Mouse (Mus musculus): ENCODE results near the gene Ap1ar. TPM values are rescaled to one million over a fixed set of nuclear protein-coding genes. Genes with fewer than 3 reads are reported as not detected.
A peak's percentile ranks its signal among the peaks of the same experiment; 100 is the strongest.

Ap1ar gene
- polyA plus RNA-seq, 1 experiment from 2014 or later, result 49.3 TPM

DNA sequence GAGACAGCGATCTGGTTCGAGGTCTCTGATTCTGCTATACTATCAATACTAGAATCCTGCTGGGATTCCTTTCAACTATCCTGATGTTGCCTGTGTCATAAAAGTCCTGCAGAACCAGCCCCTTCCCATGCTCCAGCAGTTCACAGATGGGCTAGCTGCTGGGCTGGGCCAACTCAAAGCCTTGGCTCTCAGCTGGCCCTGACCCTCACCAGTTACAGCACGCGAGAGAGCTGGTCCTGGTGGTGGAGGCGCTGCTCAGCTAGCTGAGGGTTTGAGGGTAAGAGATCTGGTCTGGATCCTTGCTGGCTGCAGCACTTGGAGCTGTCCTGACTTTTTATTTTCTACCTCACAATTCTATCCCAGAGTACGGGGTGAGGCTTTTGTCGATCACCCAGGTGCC, 10.8 kb downstream of the Ap1ar start:
- no peak overlapping the region for H3K4me3 ChIP-seq (ENCODE audit: low read length)
- no peak overlapping the region for H3K9ac ChIP-seq (replicated peaks; ENCODE audit: low read length)
- no peaks in the 10 kb centered on the region for H3K9me3 ChIP-seq (ENCODE audit: low read length)
- peaks cover 7% of the 10 kb centered on the region; the same call in 1 of the 2 replicates for H3K36me3 ChIP-seq (ENCODE audit: insufficient read depth, low read length)
- peak; percentile 69 for ATAC-seq (ENCODE audit: low FRiP score, low TSS enrichment)
- H3K4me1 ChIP-seq (ENCODE audit: insufficient read depth, low read length), result peaks cover 16% of the 10 kb centered on the region; the same call in 1 of the 2 replicates
- H3K4me2 ChIP-seq (replicated peaks; ENCODE audit: low read depth, low read length), result no peak overlapping the region
- 62% methylated on average over 7 of the region's 7 CpGs for WGBS
- no peaks in the 10 kb centered on the region for H3K27me3 ChIP-seq (ENCODE audit: insufficient read depth, low read length)
- peak overlapping the region; percentile 13 for H3K27ac ChIP-seq (ENCODE audit: low read length)

DNA sequence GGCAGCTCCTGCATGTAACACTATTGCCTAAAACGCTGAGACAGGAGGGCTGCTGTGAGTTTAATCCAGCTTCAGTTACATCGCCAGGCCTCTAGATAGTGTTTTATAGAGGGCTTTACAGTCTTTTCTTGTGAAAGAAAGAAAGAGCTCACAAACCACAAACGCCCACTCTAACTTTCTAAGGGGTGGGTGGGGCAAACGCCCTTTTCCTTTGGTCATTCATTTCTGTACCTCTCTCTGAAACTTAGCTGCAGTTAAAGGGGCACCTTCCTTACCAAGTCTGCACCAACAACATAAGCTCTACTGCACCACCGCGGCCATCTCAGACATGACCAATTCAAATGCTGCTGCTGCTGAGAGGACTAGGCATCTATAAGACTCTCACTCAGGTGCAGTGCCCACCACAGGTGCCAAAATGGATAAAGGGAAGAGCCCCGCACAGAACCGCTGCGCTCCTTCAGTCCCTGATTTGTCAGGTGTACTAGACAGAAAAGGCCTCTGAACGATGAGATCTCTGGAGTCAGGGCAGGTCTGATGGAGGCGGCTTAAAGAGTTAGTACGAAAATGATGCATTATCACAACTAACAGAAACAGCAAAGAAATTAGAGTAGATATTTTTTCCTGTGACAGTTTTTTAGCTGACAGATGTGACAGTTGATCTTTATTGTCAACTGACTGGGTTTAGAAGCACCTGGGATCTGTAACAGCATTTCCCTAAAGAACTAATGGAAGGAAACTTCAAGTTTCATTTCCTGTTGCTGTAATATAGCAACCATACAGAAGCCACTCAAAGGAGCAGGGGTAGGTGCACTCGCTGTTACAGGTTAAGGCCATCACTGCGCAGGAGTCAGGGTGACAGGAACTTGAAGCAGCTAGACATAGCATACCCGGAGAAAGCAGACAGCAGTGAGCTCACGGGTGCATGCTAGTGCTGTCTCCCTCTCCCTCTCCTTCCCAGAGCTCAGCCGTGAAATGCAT, 13.1 kb downstream of the Ap1ar start:
- no peak for ATAC-seq (ENCODE audit: low FRiP score, low TSS enrichment)
- no peak overlapping the region for H3K4me2 ChIP-seq (replicated peaks; ENCODE audit: low read depth, low read length)
- no peaks in the 10 kb centered on the region for H3K27me3 ChIP-seq (ENCODE audit: insufficient read depth, low read length)
- H3K4me1 ChIP-seq (ENCODE audit: insufficient read depth, low read length), result peaks cover 16% of the 10 kb centered on the region; the same call in 1 of the 2 replicates
- peaks cover 14% of the 10 kb centered on the region; the same call in 1 of the 2 replicates for H3K36me3 ChIP-seq (ENCODE audit: insufficient read depth, low read length)
- H3K27ac ChIP-seq (ENCODE audit: low read length), result no peak overlapping the region
- H3K4me3 ChIP-seq (ENCODE audit: low read length), result no peak overlapping the region
- H3K9ac ChIP-seq (replicated peaks; ENCODE audit: low read length), result no peak overlapping the region
- H3K9me3 ChIP-seq (ENCODE audit: low read length), result no peaks in the 10 kb centered on the region
- 80% methylated on average over 17 of the region's 17 CpGs for WGBS

DNA sequence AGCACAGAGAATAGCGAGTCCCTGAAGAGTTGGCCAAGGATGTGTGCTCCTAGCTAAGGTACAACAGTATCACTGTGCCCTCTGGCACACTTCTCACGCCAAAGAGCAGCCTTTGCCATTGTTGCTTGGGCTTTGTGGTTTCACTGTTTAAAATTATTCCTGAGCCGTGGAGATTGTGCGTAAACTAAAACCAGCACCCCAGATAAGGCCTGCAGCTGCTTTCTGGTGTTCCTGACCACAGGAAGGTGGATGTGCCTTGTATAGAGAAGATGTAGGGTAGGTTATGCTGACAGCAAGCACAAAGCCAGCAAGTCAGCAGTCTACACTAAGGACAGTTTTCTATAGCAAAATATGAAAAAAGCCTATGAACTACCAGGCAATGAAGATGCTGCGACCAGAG, 16.1 kb downstream of the Ap1ar start:
- Histone ChIP-seq H3K36me3 (ENCODE audit: insufficient read depth, low read length) (peaks cover 14% of the 10 kb centered on the region; the same call in 1 of the 2 replicates), H3K4me3 (ENCODE audit: low read length) (no peak overlapping the region), H3K27ac (ENCODE audit: low read length) (no peak overlapping the region), H3K9ac (replicated peaks; ENCODE audit: low read length) (no peak overlapping the region), H3K4me2 (replicated peaks; ENCODE audit: low read depth, low read length) (no peak overlapping the region), H3K4me1 (ENCODE audit: insufficient read depth, low read length) (peaks cover 14% of the 10 kb centered on the region; the same call in 1 of the 2 replicates), H3K9me3 (ENCODE audit: low read length) (no peaks in the 10 kb centered on the region), H3K27me3 (ENCODE audit: insufficient read depth, low read length) (no peaks in the 10 kb centered on the region)
- WGBS, result 91% methylated on average over 5 of the region's 5 CpGs
- no peak for ATAC-seq (ENCODE audit: low FRiP score, low TSS enrichment)

DNA sequence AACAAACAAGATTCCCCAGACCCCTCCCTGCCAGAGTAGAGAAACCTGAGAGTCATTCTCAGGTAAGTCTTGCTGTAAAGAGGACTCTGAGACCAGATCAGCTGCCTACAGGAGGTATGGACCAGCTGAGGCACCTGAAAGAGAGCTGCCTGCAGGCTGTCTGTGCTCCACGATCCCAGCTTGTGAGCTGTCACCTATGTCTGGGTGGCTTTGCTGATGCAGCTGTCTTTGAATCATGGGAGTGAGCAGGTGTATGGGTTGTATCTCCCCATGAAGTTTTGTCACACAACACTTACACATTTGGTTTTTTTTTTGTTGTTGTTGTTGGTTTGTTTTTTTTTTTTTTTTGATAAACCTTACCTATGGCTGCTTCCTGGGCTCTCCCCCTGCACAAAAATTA, 16.9 kb downstream of the Ap1ar start:
- Histone ChIP-seq H3K36me3 (ENCODE audit: insufficient read depth, low read length) (peaks cover 16% of the 10 kb centered on the region; the same call in 1 of the 2 replicates), H3K27me3 (ENCODE audit: insufficient read depth, low read length) (no peaks in the 10 kb centered on the region), H3K4me3 (ENCODE audit: low read length) (no peak overlapping the region), H3K27ac (ENCODE audit: low read length) (no peak overlapping the region), H3K4me1 (ENCODE audit: insufficient read depth, low read length) (peaks cover 10% of the 10 kb centered on the region; the same call in 1 of the 2 replicates), H3K9me3 (ENCODE audit: low read length) (no peaks in the 10 kb centered on the region), H3K4me2 (replicated peaks; ENCODE audit: low read depth, low read length) (no peak overlapping the region), H3K9ac (replicated peaks; ENCODE audit: low read length) (no peak overlapping the region)
- no peak for ATAC-seq (ENCODE audit: low FRiP score, low TSS enrichment)
- WGBS, result 86% methylated on average over 1 of the region's 1 CpGs

DNA sequence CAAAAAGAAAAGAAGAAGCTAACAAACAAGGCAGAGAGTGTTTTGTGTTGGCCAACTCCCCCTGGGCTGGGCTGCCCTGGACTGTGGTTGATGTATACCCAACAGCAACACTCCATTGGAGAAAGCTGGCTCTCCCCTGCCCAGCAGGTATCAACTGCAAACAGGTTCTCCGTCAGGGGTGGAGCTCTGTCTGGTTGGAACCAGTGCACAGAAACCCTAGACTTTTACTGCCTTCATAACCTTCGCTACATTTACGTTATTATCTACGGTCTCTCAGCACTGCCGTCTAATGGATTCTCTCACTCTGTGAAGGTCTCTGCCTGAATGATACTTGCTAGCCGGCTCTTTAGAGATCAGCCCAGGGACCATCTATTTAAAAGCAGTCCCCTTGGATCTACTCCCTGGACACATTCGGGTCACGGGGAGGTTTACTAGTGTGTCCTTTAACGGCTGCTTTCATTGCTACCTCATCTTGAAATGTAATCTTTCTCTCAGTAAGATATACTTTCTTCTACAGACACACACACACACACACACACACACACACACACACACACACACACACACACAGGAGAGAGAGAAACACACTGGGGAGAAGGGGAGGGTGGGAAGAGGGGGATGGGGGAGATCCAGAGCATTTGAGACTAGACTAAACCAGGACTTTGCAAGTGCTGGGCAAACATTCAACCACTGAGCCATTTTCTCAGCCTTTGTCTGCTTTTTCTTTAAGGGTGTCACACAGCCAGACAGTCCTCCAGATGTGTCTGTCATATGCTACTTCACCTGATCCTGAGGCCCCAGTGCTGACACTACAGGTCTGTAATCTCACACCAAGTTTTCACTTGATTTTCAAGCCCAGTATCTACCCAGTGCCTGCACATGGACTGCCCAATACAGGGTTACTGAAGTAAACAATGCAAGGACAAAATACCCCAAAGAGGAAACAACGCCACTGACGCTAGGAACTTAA, 18.3 kb downstream of the Ap1ar start:
- H3K27ac ChIP-seq (ENCODE audit: low read length), result peak overlapping the region; percentile 58

DNA sequence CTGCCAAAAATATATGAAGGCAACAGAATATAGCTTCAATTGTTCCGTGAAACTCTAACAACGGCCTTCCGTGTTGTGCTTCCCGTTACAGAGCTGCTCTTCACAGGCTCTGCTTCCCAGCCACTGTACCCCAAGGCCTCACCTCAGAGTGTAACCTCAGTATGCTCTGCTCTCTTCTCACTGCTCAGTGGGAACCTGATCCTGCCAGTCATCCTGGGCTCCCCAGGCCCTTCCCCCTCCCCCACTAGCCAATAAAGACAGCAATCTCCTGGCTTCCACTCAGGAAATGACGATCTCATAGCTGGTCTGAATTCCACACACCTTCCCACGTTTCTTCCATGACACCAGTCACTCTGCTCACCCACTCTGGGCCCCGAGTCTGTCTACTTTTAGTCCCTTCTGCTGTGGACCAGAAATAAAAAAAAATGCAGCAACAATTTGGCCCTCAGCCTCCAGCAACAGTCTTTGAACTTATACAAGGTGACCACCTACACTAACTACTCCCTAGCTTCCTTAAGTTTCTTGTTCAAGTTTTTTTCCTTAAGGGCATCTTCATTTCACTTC, 20.1 kb downstream of the Ap1ar start:
- no peaks in the 10 kb centered on the region for H3K27me3 ChIP-seq (ENCODE audit: insufficient read depth, low read length)
- H3K4me1 ChIP-seq (ENCODE audit: insufficient read depth, low read length), result peaks cover 10% of the 10 kb centered on the region; the same call in 1 of the 2 replicates
- no peak overlapping the region for H3K4me3 ChIP-seq (ENCODE audit: low read length)
- peak overlapping the region; percentile 29 for H3K27ac ChIP-seq (ENCODE audit: low read length)
- H3K4me2 ChIP-seq (replicated peaks; ENCODE audit: low read depth, low read length), result no peak overlapping the region
- WGBS, result 38% methylated on average over 7 of the region's 7 CpGs
- peak; percentile 39; the same call in 1 of the 2 replicates for ATAC-seq (ENCODE audit: low FRiP score, low TSS enrichment)
- H3K9ac ChIP-seq (replicated peaks; ENCODE audit: low read length), result no peak overlapping the region
- H3K36me3 ChIP-seq (ENCODE audit: insufficient read depth, low read length), result peaks cover 21% of the 10 kb centered on the region; the same call in 1 of the 2 replicates
- H3K9me3 ChIP-seq (ENCODE audit: low read length), result no peaks in the 10 kb centered on the region

More for the DNA sequence above, 18.3 kb downstream of the Ap1ar start:
- no peaks in the 10 kb centered on the region for H3K27me3 ChIP-seq (ENCODE audit: insufficient read depth, low read length)
- peak; percentile 87 for ATAC-seq (ENCODE audit: low FRiP score, low TSS enrichment)
- H3K4me1 ChIP-seq (ENCODE audit: insufficient read depth, low read length), result peaks cover 10% of the 10 kb centered on the region; the same call in 1 of the 2 replicates
- WGBS, result 42% methylated on average over 11 of the region's 11 CpGs
- no peaks in the 10 kb centered on the region for H3K9me3 ChIP-seq (ENCODE audit: low read length)
- H3K36me3 ChIP-seq (ENCODE audit: insufficient read depth, low read length), result peaks cover 17% of the 10 kb centered on the region; the same call in 1 of the 2 replicates
- H3K9ac ChIP-seq (replicated peaks; ENCODE audit: low read length), result no peak overlapping the region
- no peak overlapping the region for H3K4me3 ChIP-seq (ENCODE audit: low read length)
- H3K4me2 ChIP-seq (replicated peaks; ENCODE audit: low read depth, low read length), result no peak overlapping the region

DNA sequence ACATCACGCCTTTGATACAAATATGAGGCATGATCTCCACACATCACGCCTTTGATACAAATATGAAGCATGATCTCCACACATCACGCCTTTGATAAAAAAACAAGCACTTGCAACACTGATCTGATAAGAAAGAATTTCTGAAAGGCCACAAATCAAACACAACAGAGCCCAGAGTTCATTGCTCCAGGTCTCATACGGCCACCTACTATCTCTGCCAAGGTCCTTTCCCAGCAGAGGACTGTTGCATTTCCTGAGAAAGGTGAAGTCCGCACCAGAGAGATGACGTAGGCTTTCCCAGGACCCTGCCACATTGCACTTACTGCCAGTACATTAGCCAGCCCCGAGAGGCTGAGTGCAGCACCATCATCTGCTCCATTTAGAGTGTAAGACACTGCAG, 28.2 kb downstream of the Ap1ar start:
- no peak for ATAC-seq (ENCODE audit: low FRiP score, low TSS enrichment)
- WGBS, result 94% methylated on average over 7 of the region's 7 CpGs

DNA sequence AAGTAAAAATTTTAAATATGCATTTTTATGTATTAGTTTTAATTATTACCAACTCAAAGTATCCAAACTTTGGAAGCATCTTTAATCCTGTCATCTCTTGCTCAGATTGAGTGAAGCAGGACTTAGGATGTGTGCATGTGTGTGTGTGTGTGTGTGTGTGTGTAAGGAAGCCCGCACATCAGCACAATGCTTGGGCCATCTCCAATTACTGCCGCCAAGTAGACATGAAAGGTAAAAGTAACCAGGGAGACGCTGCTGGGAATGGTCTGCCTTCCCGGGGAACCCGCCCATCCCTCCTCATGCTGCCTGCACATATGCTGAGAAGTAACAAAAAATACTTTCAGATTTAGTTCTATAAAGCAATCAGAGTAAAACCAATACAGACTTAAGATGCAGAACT, 29.5 kb downstream of the Ap1ar start:
- WGBS, result 75% methylated on average over 5 of the region's 5 CpGs
- Histone ChIP-seq H3K4me1 (ENCODE audit: insufficient read depth, low read length) (peaks cover 2% of the 10 kb centered on the region; the same call in 1 of the 2 replicates), H3K27me3 (ENCODE audit: insufficient read depth, low read length) (no peaks in the 10 kb centered on the region), H3K27ac (ENCODE audit: low read length) (no peak overlapping the region), H3K4me3 (ENCODE audit: low read length) (no peak overlapping the region), H3K36me3 (ENCODE audit: insufficient read depth, low read length) (peaks cover 33% of the 10 kb centered on the region), H3K9ac (replicated peaks; ENCODE audit: low read length) (no peak overlapping the region), H3K9me3 (ENCODE audit: low read length) (no peaks in the 10 kb centered on the region), H3K4me2 (replicated peaks; ENCODE audit: low read depth, low read length) (no peak overlapping the region)
- no peak for ATAC-seq (ENCODE audit: low FRiP score, low TSS enrichment)

More for the DNA sequence above, 28.2 kb downstream of the Ap1ar start:
- H3K4me2 ChIP-seq (replicated peaks; ENCODE audit: low read depth, low read length), result no peak overlapping the region
- H3K9ac ChIP-seq (replicated peaks; ENCODE audit: low read length), result no peak overlapping the region
- H3K9me3 ChIP-seq (ENCODE audit: low read length), result no peaks in the 10 kb centered on the region
- no peaks in the 10 kb centered on the region for H3K4me1 ChIP-seq (ENCODE audit: insufficient read depth, low read length)
- peaks cover 39% of the 10 kb centered on the region for H3K36me3 ChIP-seq (ENCODE audit: insufficient read depth, low read length)
- H3K27ac ChIP-seq (ENCODE audit: low read length), result no peak overlapping the region
- no peak overlapping the region for H3K4me3 ChIP-seq (ENCODE audit: low read length)
- no peaks in the 10 kb centered on the region for H3K27me3 ChIP-seq (ENCODE audit: insufficient read depth, low read length)

DNA sequence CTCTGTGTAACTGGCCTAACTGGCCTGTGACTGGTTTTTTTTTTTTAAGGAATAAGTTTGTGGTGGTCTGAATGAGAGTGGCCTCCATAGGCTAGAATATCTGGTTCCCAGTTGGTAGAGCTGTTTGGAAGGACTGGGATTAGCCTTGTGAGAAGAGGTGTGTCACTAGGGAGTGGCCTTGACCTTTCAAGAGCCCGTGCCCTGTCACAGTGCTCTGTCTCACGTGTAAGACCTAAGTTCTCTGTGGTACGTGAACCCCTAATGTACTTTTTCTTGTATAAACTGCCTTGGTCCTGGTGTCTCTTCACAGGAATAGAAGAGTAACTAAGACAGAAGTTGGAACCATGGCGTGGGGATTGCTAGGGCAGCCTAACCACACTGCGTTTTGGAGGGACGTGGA, 31.3 kb downstream of the Ap1ar start:
- H3K27me3 ChIP-seq (ENCODE audit: insufficient read depth, low read length), result no peaks in the 10 kb centered on the region
- ATAC-seq (ENCODE audit: low FRiP score, low TSS enrichment), result no peak
- H3K36me3 ChIP-seq (ENCODE audit: insufficient read depth, low read length), result peaks cover 28% of the 10 kb centered on the region
- 91% methylated on average over 6 of the region's 6 CpGs for WGBS
- H3K9me3 ChIP-seq (ENCODE audit: low read length), result no peaks in the 10 kb centered on the region
- H3K4me3 ChIP-seq (ENCODE audit: low read length), result no peak overlapping the region
- H3K9ac ChIP-seq (replicated peaks; ENCODE audit: low read length), result no peak overlapping the region
- H3K4me1 ChIP-seq (ENCODE audit: insufficient read depth, low read length), result peaks cover 8% of the 10 kb centered on the region
- H3K27ac ChIP-seq (ENCODE audit: low read length), result no peak overlapping the region
- H3K4me2 ChIP-seq (replicated peaks; ENCODE audit: low read depth, low read length), result no peak overlapping the region

Data from kidney, embryonic 16.5 days (tissue).